Mouse (Mus musculus): ENCODE measurements at regions not wholly inside any gene's neighbourhood (a gene's known extent, or its start where the extent isn't known, plus 50 kb on each side); places are given as distances from the start of the nearest gene placed in this dataset.

GRCm38 (mm10) chr13:47505380-47505955 is 383.0 kb downstream of the Rnf144b start:
- Histone ChIP-seq H3K27ac (ENCODE audit: low read depth, low read length) (no peak overlapping the region), H3K4me1 (ENCODE audit: control insufficient read depth, insufficient read depth, low read length) (no peaks in the 10 kb centered on the region), H3K4me3 (ENCODE audit: low read length) (no peak overlapping the region), H3K9ac (ENCODE audit: low read depth, low read length) (no peak overlapping the region), H3K9me3 (ENCODE audit: control insufficient read depth, low read length) (no peaks in the 10 kb centered on the region), H3K4me2 (replicated peaks; ENCODE audit: low read depth, low read length) (no peak overlapping the region), H3K27me3 (ENCODE audit: control insufficient read depth, insufficient read depth, low read length) (no peaks in the 10 kb centered on the region), H3K36me3 (ENCODE audit: control insufficient read depth, insufficient read depth, low read length) (no peaks in the 10 kb centered on the region)
- WGBS: 94% methylated on average over 15 of the region's 15 CpGs
- ATAC-seq (ENCODE audit: low FRiP score, low TSS enrichment): no peak

GRCm38 (mm10) chr13:47532935-47533334 is 410.5 kb downstream of the Rnf144b start:
- Histone ChIP-seq H3K4me3 (ENCODE audit: low read length) (no peak overlapping the region), H3K27me3 (ENCODE audit: control insufficient read depth, insufficient read depth, low read length) (no peaks in the 10 kb centered on the region), H3K9me3 (ENCODE audit: control insufficient read depth, low read length) (0 out of 2 replicates have a peak, but pooled peaks cover 2% of the 10 kb centered on the region), H3K4me2 (replicated peaks; ENCODE audit: low read depth, low read length) (no peak overlapping the region), H3K27ac (ENCODE audit: low read depth, low read length) (no peak overlapping the region), H3K4me1 (ENCODE audit: control insufficient read depth, insufficient read depth, low read length) (no peaks in the 10 kb centered on the region), H3K36me3 (ENCODE audit: control insufficient read depth, insufficient read depth, low read length) (no peaks in the 10 kb centered on the region), H3K9ac (ENCODE audit: low read depth, low read length) (no peak overlapping the region)
- ATAC-seq (ENCODE audit: low FRiP score, low TSS enrichment): no peak
- WGBS: 96% methylated on average over 1 of the region's 1 CpGs

GRCm38 (mm10) chr13:47537156-47537555 is 414.7 kb downstream of the Rnf144b start:
- H3K27ac ChIP-seq (ENCODE audit: low read depth, low read length): no peak overlapping the region
- no peaks in the 10 kb centered on the region for H3K36me3 ChIP-seq (ENCODE audit: control insufficient read depth, insufficient read depth, low read length)
- H3K4me1 ChIP-seq (ENCODE audit: control insufficient read depth, insufficient read depth, low read length): no peaks in the 10 kb centered on the region
- no peak overlapping the region for H3K9ac ChIP-seq (ENCODE audit: low read depth, low read length)
- no peak for ATAC-seq (ENCODE audit: low FRiP score, low TSS enrichment)
- no peak overlapping the region for H3K4me3 ChIP-seq (ENCODE audit: low read length)
- H3K27me3 ChIP-seq (ENCODE audit: control insufficient read depth, insufficient read depth, low read length): no peaks in the 10 kb centered on the region
- no peak overlapping the region for H3K4me2 ChIP-seq (replicated peaks; ENCODE audit: low read depth, low read length)
- WGBS: 93% methylated on average over 2 of the region's 2 CpGs
- H3K9me3 ChIP-seq (ENCODE audit: control insufficient read depth, low read length): 0 out of 2 replicates have a peak, but pooled peaks cover 2% of the 10 kb centered on the region

GRCm38 (mm10) chr13:47549626-47550025 is 427.2 kb downstream of the Rnf144b start:
- no peak overlapping the region for H3K4me2 ChIP-seq (replicated peaks; ENCODE audit: low read depth, low read length)
- WGBS: 72% methylated on average over 6 of the region's 6 CpGs
- no peaks in the 10 kb centered on the region for H3K27me3 ChIP-seq (ENCODE audit: control insufficient read depth, insufficient read depth, low read length)
- no peaks in the 10 kb centered on the region for H3K4me1 ChIP-seq (ENCODE audit: control insufficient read depth, insufficient read depth, low read length)
- ATAC-seq (ENCODE audit: low FRiP score, low TSS enrichment): no peak
- H3K36me3 ChIP-seq (ENCODE audit: control insufficient read depth, insufficient read depth, low read length): no peaks in the 10 kb centered on the region
- H3K9me3 ChIP-seq (ENCODE audit: control insufficient read depth, low read length): no peaks in the 10 kb centered on the region
- H3K4me3 ChIP-seq (ENCODE audit: low read length): no peak overlapping the region
- H3K9ac ChIP-seq (ENCODE audit: low read depth, low read length): no peak overlapping the region
- no peak overlapping the region for H3K27ac ChIP-seq (ENCODE audit: low read depth, low read length)

- no peak for ATAC-seq (ENCODE audit: low FRiP score, low TSS enrichment)
- Histone ChIP-seq H3K4me3 (ENCODE audit: low read length) (no peak overlapping the region), H3K9me3 (ENCODE audit: control insufficient read depth, low read length) (no peaks in the 10 kb centered on the region), H3K9ac (ENCODE audit: low read depth, low read length) (no peak overlapping the region), H3K4me1 (ENCODE audit: control insufficient read depth, insufficient read depth, low read length) (no peaks in the 10 kb centered on the region), H3K36me3 (ENCODE audit: control insufficient read depth, insufficient read depth, low read length) (no peaks in the 10 kb centered on the region), H3K27ac (ENCODE audit: low read depth, low read length) (no peak overlapping the region), H3K4me2 (replicated peaks; ENCODE audit: low read depth, low read length) (no peak overlapping the region), H3K27me3 (ENCODE audit: control insufficient read depth, insufficient read depth, low read length) (no peaks in the 10 kb centered on the region)
- 88% methylated on average over 3 of the region's 3 CpGs for whole genome bisulfite sequencing
Observed at GRCm38 (mm10) chr13:47552251-47552650, 429.8 kb downstream of the Rnf144b start.

- H3K9me3 ChIP-seq (ENCODE audit: control insufficient read depth, low read length): no peaks in the 10 kb centered on the region
- H3K4me2 ChIP-seq (replicated peaks; ENCODE audit: low read depth, low read length): no peak overlapping the region
- H3K27me3 ChIP-seq (ENCODE audit: control insufficient read depth, insufficient read depth, low read length): no peaks in the 10 kb centered on the region
- no peak for ATAC-seq (ENCODE audit: low FRiP score, low TSS enrichment)
- H3K27ac ChIP-seq (ENCODE audit: low read depth, low read length): no peak overlapping the region
- no peaks in the 10 kb centered on the region for H3K36me3 ChIP-seq (ENCODE audit: control insufficient read depth, insufficient read depth, low read length)
- H3K4me1 ChIP-seq (ENCODE audit: control insufficient read depth, insufficient read depth, low read length): no peaks in the 10 kb centered on the region
- no peak overlapping the region for H3K9ac ChIP-seq (ENCODE audit: low read depth, low read length)
- H3K4me3 ChIP-seq (ENCODE audit: low read length): no peak overlapping the region
- WGBS: 75% methylated on average over 1 of the region's 1 CpGs
Observed at GRCm38 (mm10) chr13:47554198-47554597, 431.7 kb downstream of the Rnf144b start.

GRCm38 (mm10) chr13:47557196-47557974 is 434.9 kb downstream of the Rnf144b start:
- WGBS: 92% methylated on average over 7 of the region's 7 CpGs
- no peak overlapping the region for H3K9ac ChIP-seq (ENCODE audit: low read depth, low read length)
- H3K4me3 ChIP-seq (ENCODE audit: low read length): no peak overlapping the region
- H3K27ac ChIP-seq (ENCODE audit: low read depth, low read length): no peak overlapping the region
- no peaks in the 10 kb centered on the region for H3K9me3 ChIP-seq (ENCODE audit: control insufficient read depth, low read length)
- H3K4me1 ChIP-seq (ENCODE audit: control insufficient read depth, insufficient read depth, low read length): no peaks in the 10 kb centered on the region
- ATAC-seq (ENCODE audit: low FRiP score, low TSS enrichment): no peak
- no peaks in the 10 kb centered on the region for H3K27me3 ChIP-seq (ENCODE audit: control insufficient read depth, insufficient read depth, low read length)
- no peak overlapping the region for H3K4me2 ChIP-seq (replicated peaks; ENCODE audit: low read depth, low read length)
- no peaks in the 10 kb centered on the region for H3K36me3 ChIP-seq (ENCODE audit: control insufficient read depth, insufficient read depth, low read length)

GRCm38 (mm10) chr13:47562836-47563235 is 440.4 kb downstream of the Rnf144b start:
- Histone ChIP-seq H3K9ac (ENCODE audit: low read depth, low read length) (no peak overlapping the region), H3K27ac (ENCODE audit: low read depth, low read length) (no peak overlapping the region), H3K4me3 (ENCODE audit: low read length) (no peak overlapping the region), H3K36me3 (ENCODE audit: control insufficient read depth, insufficient read depth, low read length) (no peaks in the 10 kb centered on the region), H3K4me1 (ENCODE audit: control insufficient read depth, insufficient read depth, low read length) (0 out of 2 replicates have a peak, but pooled peaks cover 3% of the 10 kb centered on the region), H3K27me3 (ENCODE audit: control insufficient read depth, insufficient read depth, low read length) (no peaks in the 10 kb centered on the region), H3K4me2 (replicated peaks; ENCODE audit: low read depth, low read length) (no peak overlapping the region), H3K9me3 (ENCODE audit: control insufficient read depth, low read length) (no peaks in the 10 kb centered on the region)
- 50% methylated on average over 8 of the region's 8 CpGs for WGBS
- no peak for ATAC-seq (ENCODE audit: low FRiP score, low TSS enrichment)

GRCm38 (mm10) chr13:47576516-47576915 is 454.1 kb downstream of the Rnf144b start:
- H3K9ac ChIP-seq (ENCODE audit: low read depth, low read length): no peak overlapping the region
- no peaks in the 10 kb centered on the region for H3K27me3 ChIP-seq (ENCODE audit: control insufficient read depth, insufficient read depth, low read length)
- no peak overlapping the region for H3K4me3 ChIP-seq (ENCODE audit: low read length)
- ATAC-seq (ENCODE audit: low FRiP score, low TSS enrichment): no peak
- H3K4me1 ChIP-seq (ENCODE audit: control insufficient read depth, insufficient read depth, low read length): no peaks in the 10 kb centered on the region
- 73% methylated on average over 3 of the region's 3 CpGs for WGBS
- no peaks in the 10 kb centered on the region for H3K36me3 ChIP-seq (ENCODE audit: control insufficient read depth, insufficient read depth, low read length)
- H3K27ac ChIP-seq (ENCODE audit: low read depth, low read length): no peak overlapping the region
- H3K9me3 ChIP-seq (ENCODE audit: control insufficient read depth, low read length): no peaks in the 10 kb centered on the region
- no peak overlapping the region for H3K4me2 ChIP-seq (replicated peaks; ENCODE audit: low read depth, low read length)

All from kidney, embryonic 14.5 days (tissue).